8 mouse cellular contexts compared by ENCODE assay signal in genomic region chr17:56134463-56134971, GRCm38 (mm10). TPM values are rescaled to one million over a fixed set of nuclear protein-coding genes. Genes with fewer than 3 reads are reported as not detected.
DNase-seq lines count a peak whose midpoint lies in the region; ATAC-seq lines count a peak whose summit lies in the region.

No protein-coding gene starts in this region.

- DNase-seq in gastrocnemius, adult 18-20 months (ENCODE audit: low spot score) = peak; percentile 74
- DNase-seq in gastrocnemius, postnatal 25 days = no peak
- peak; percentile 74 to 84 for DNase-seq in adrenal gland, adult 18-20 months (ENCODE audit: low spot score in 2 of 2)
- DNase-seq in embryonic facial prominence, embryonic 10.5 days (ENCODE audit: low spot score) = peak; percentile 77
- peak; percentile 80 for DNase-seq in lung, postnatal 14 days
- DNase-seq in retina, postnatal 1 day = peak; percentile 72

- no peak; the same call in 1 of the 2 replicates for ATAC-seq in heart, embryonic 12.5 days (ENCODE audit: insufficient number of reproducible peaks, low FRiP score)
- ATAC-seq in kidney, embryonic 15.5 days (replicated peaks; ENCODE audit: low FRiP score) = peak; percentile 23

- peaks cover 11% of the 10 kb centered on the region; the same call in 1 of the 2 replicates for H3K9me3 ChIP-seq in embryonic facial prominence, embryonic 10.5 days
- H3K9me3 ChIP-seq in heart, embryonic 12.5 days (replicated peaks) = peaks cover 7% of the 10 kb centered on the region; the same call in 1 of the 2 replicates
- H3K9me3 ChIP-seq in kidney, embryonic 15.5 days (replicated peaks) = no peaks in the 10 kb centered on the region

- H3K36me3 ChIP-seq in embryonic facial prominence, embryonic 10.5 days (replicated peaks) = peaks cover 7% of the 10 kb centered on the region
- H3K36me3 ChIP-seq in heart, embryonic 12.5 days = no peaks in the 10 kb centered on the region
- no peaks in the 10 kb centered on the region for H3K36me3 ChIP-seq in kidney, embryonic 15.5 days

- WGBS in embryonic facial prominence, embryonic 10.5 days = 2% methylated on average over 27 of the region's 27 CpGs
- under 1% methylated on average over 27 of the region's 27 CpGs for WGBS in heart, embryonic 12.5 days
- WGBS in kidney, embryonic 15.5 days = 2% methylated on average over 27 of the region's 27 CpGs

- H3K9ac ChIP-seq in heart, embryonic 12.5 days = peak overlapping the region; percentile 44; the same call in 1 of the 2 replicates
- peak overlapping the region; percentile 11; the same call in 1 of the 2 replicates for H3K9ac ChIP-seq in kidney, embryonic 15.5 days

- peak overlapping the region; percentile 54 for H3K4me3 ChIP-seq in embryonic facial prominence, embryonic 10.5 days
- peak overlapping the region; percentile 39 for H3K4me3 ChIP-seq in heart, embryonic 12.5 days
- peak overlapping the region; percentile 33 for H3K4me3 ChIP-seq in kidney, embryonic 15.5 days (replicated peaks)

- H3K27ac ChIP-seq in embryonic facial prominence, embryonic 10.5 days (replicated peaks) = peak overlapping the region; percentile 55; the same call in 1 of the 2 replicates
- no peak overlapping the region for H3K27ac ChIP-seq in heart, embryonic 12.5 days (ENCODE audit: poor library complexity, severe bottlenecking)
- peak overlapping the region; percentile 85 for H3K27ac ChIP-seq in kidney, embryonic 15.5 days

- peaks cover 53% of the 10 kb centered on the region for H3K4me1 ChIP-seq in embryonic facial prominence, embryonic 10.5 days
- peaks cover 21% of the 10 kb centered on the region for H3K4me1 ChIP-seq in heart, embryonic 12.5 days (replicated peaks)
- peaks cover 49% of the 10 kb centered on the region for H3K4me1 ChIP-seq in kidney, embryonic 15.5 days

- H3K27me3 ChIP-seq in embryonic facial prominence, embryonic 10.5 days (replicated peaks; ENCODE audit: low read depth, poor library complexity, severe bottlenecking) = peaks cover 47% of the 10 kb centered on the region
- peaks cover 45% of the 10 kb centered on the region for H3K27me3 ChIP-seq in heart, embryonic 12.5 days (replicated peaks)
- peaks cover 24% of the 10 kb centered on the region for H3K27me3 ChIP-seq in kidney, embryonic 15.5 days

- H3K4me2 ChIP-seq in heart, embryonic 12.5 days = peak overlapping the region; percentile 78
- peak overlapping the region; percentile 64 for H3K4me2 ChIP-seq in kidney, embryonic 15.5 days

RNA-seq across cellular contexts. Expression of gene Sema6b, which starts 5.6 kb away (rescaled TPM):
- 1 to 10 TPM; 1.5 to 3.7 TPM for total RNA-seq in gastrocnemius, adult 18-20 months (2021)
- 1 to 10 TPM; 1.9 to 4.2 TPM for total RNA-seq in gastrocnemius, postnatal 25 days (2021)
- 1 to 10 TPM; 6.3 to 7.0 TPM for total RNA-seq in adrenal gland, adult 18-20 months (2021)
- 1.0 and 1.1 TPM in 2 replicates for polyA plus RNA-seq in embryonic facial prominence, embryonic 10.5 days (2016; fragmentation: Nextera tagmentation; extraction: Ambion mirVana)
- polyA plus RNA-seq in heart, embryonic 12.5 days (2016; fragmentation: Nextera tagmentation; extraction: Ambion mirVana) = 0.44 and 0.57 TPM in 2 replicates
- polyA plus RNA-seq in kidney, embryonic 15.5 days (2015; fragmentation: Nextera tagmentation; extraction: Ambion mirVana) = 1.5 TPM in 2 replicates

RNA-seq across cellular contexts. Expression of gene Lrg1, which starts 12.7 kb away (rescaled TPM):
- 10 to 100 TPM; 11.4 to 23.0 TPM for total RNA-seq in gastrocnemius, adult 18-20 months (2021)
- total RNA-seq in gastrocnemius, postnatal 25 days (2021) = 10 to 100 TPM; 13.4 to 24.9 TPM
- total RNA-seq in adrenal gland, adult 18-20 months (2021) = 10 to 100 TPM; 21.2 to 57.7 TPM
- 0.10 TPM in 1 of 2 replicates, not detected in the other for polyA plus RNA-seq in embryonic facial prominence, embryonic 10.5 days (2016; fragmentation: Nextera tagmentation; extraction: Ambion mirVana)
- polyA plus RNA-seq in heart, embryonic 12.5 days (2016; fragmentation: Nextera tagmentation; extraction: Ambion mirVana) = 0.18 TPM in 1 of 2 replicates, not detected in the other
- 0.39 and 0.53 TPM in 2 replicates for polyA plus RNA-seq in kidney, embryonic 15.5 days (2015; fragmentation: Nextera tagmentation; extraction: Ambion mirVana)

RNA-seq across cellular contexts. Expression of gene Plin5, which starts 17.1 kb away (rescaled TPM):
- 10 to 100 TPM; 22.5 to 29.0 TPM for total RNA-seq in gastrocnemius, adult 18-20 months (2021)
- 10 to 100 TPM; 27.7 to 29.0 TPM for total RNA-seq in gastrocnemius, postnatal 25 days (2021)
- 10 to 100 TPM; 53.7 to 67.4 TPM for total RNA-seq in adrenal gland, adult 18-20 months (2021)
- 0.47 and 0.48 TPM in 2 replicates for polyA plus RNA-seq in embryonic facial prominence, embryonic 10.5 days (2016; fragmentation: Nextera tagmentation; extraction: Ambion mirVana)
- polyA plus RNA-seq in heart, embryonic 12.5 days (2016; fragmentation: Nextera tagmentation; extraction: Ambion mirVana) = 0.09 and 0.17 TPM in 2 replicates
- 1.5 and 1.9 TPM in 2 replicates for polyA plus RNA-seq in kidney, embryonic 15.5 days (2015; fragmentation: Nextera tagmentation; extraction: Ambion mirVana)

RNA-seq across cellular contexts. Expression of gene Plin4, which starts 24.9 kb away (rescaled TPM):
- total RNA-seq in gastrocnemius, adult 18-20 months (2021) = 100 to 1,000 TPM; 142 to 235 TPM
- 100 to 1,000 TPM; 177 to 234 TPM for total RNA-seq in gastrocnemius, postnatal 25 days (2021)
- 100 to 1,000 TPM in 1 of 2 experiments, 10 to 100 TPM in 1; 65.0 to 212 TPM for total RNA-seq in adrenal gland, adult 18-20 months (2021)
- polyA plus RNA-seq in embryonic facial prominence, embryonic 10.5 days (2016; fragmentation: Nextera tagmentation; extraction: Ambion mirVana) = 0.05 TPM in 2 replicates
- 0.05 and 0.12 TPM in 2 replicates for polyA plus RNA-seq in heart, embryonic 12.5 days (2016; fragmentation: Nextera tagmentation; extraction: Ambion mirVana)
- polyA plus RNA-seq in kidney, embryonic 15.5 days (2015; fragmentation: Nextera tagmentation; extraction: Ambion mirVana) = 0.08 and 0.12 TPM in 2 replicates

RNA-seq across cellular contexts. Expression of gene Tnfaip8l1, which starts 27.8 kb away (rescaled TPM):
- under 1 TPM; 0.21 to 0.25 TPM for total RNA-seq in gastrocnemius, adult 18-20 months (2021)
- total RNA-seq in gastrocnemius, postnatal 25 days (2021) = under 1 TPM; 0.64 to 0.78 TPM
- total RNA-seq in adrenal gland, adult 18-20 months (2021) = 1 to 10 TPM; 1.9 to 2.5 TPM
- polyA plus RNA-seq in embryonic facial prominence, embryonic 10.5 days (2016; fragmentation: Nextera tagmentation; extraction: Ambion mirVana) = 10.3 and 11.7 TPM in 2 replicates
- polyA plus RNA-seq in heart, embryonic 12.5 days (2016; fragmentation: Nextera tagmentation; extraction: Ambion mirVana) = 4.8 and 5.0 TPM in 2 replicates
- polyA plus RNA-seq in kidney, embryonic 15.5 days (2015; fragmentation: Nextera tagmentation; extraction: Ambion mirVana) = 11.6 and 11.9 TPM in 2 replicates
